Mouse (Mus musculus): ENCODE results near the gene Olfr1489. TPM values are rescaled to one million over a fixed set of nuclear protein-coding genes. Genes with fewer than 3 reads are reported as not detected.

Gene Olfr1489
- polyA plus RNA-seq (2012; rRNA removed), result not detected in 2 replicates

GRCm38 (mm10) chr19:13631321-13631720 is at the start of gene Olfr1489:
Gene Olfr1489, plus strand, starts transcription at chr19:13631621.

GRCm38 (mm10) chr19:13583211-13583610 is 48.2 kb upstream of the Olfr1489 start, which contains the start of gene Olfr1484:
Gene Olfr1484, plus strand, starts transcription at chr19:13583511.

GRCm38 (mm10) chr19:13617075-13617474 is 14.3 kb upstream of the Olfr1489 start, which contains the start of gene Olfr1487:
Gene Olfr1487, plus strand, starts transcription at chr19:13617375.

GRCm38 (mm10) chr19:13650791-13651190 is 19.4 kb downstream of the Olfr1489 start, which contains the start of gene Olfr1490:
Gene Olfr1490, plus strand, starts transcription at chr19:13651091.

Other genes starting within 250 kb of the Olfr1489 start
- not detected in 2 replicates for gene Olfr1469, start 223.8 kb upstream of the Olfr1489 start, polyA plus RNA-seq (2012; rRNA removed)
- not detected in 2 replicates for gene Olfr1471, start 188.2 kb upstream of the Olfr1489 start, polyA plus RNA-seq (2012; rRNA removed)
- gene Olfr1472, start 175.5 kb upstream of the Olfr1489 start, polyA plus RNA-seq (2012; rRNA removed), result not detected in 2 replicates
- gene Olfr1474, start 162.1 kb upstream of the Olfr1489 start, polyA plus RNA-seq (2012; rRNA removed), result not detected in 2 replicates
- not detected in 2 replicates for gene Olfr1475, start 151.4 kb upstream of the Olfr1489 start, polyA plus RNA-seq (2012; rRNA removed)
- not detected in 2 replicates for gene Olfr1477, start 131.1 kb upstream of the Olfr1489 start, polyA plus RNA-seq (2012; rRNA removed)
- gene Olfr1480, start 103.7 kb upstream of the Olfr1489 start, polyA plus RNA-seq (2012; rRNA removed), result not detected in 2 replicates
- not detected in 2 replicates for gene Olfr1484, start 48.1 kb upstream of the Olfr1489 start, polyA plus RNA-seq (2012; rRNA removed)
- gene Olfr1487, start 14.2 kb upstream of the Olfr1489 start, polyA plus RNA-seq (2012; rRNA removed), result not detected in 2 replicates
- gene Olfr1490, start 19.5 kb downstream of the Olfr1489 start, polyA plus RNA-seq (2012; rRNA removed), result not detected in 2 replicates
- not detected in 2 replicates for gene Olfr1491, start 65.6 kb downstream of the Olfr1489 start, polyA plus RNA-seq (2012; rRNA removed)
- gene Olfr1493-ps1, start 91.7 kb downstream of the Olfr1489 start, polyA plus RNA-seq (2012; rRNA removed), result not detected in 2 replicates
- gene Olfr1494, start 108.1 kb downstream of the Olfr1489 start, polyA plus RNA-seq (2012; rRNA removed), result not detected in 2 replicates
- not detected in 2 replicates for gene Olfr1495, start 133.0 kb downstream of the Olfr1489 start, polyA plus RNA-seq (2012; rRNA removed)
- not detected in 2 replicates for gene Olfr1496, start 146.3 kb downstream of the Olfr1489 start, polyA plus RNA-seq (2012; rRNA removed)
- gene Olfr1497, start 166.6 kb downstream of the Olfr1489 start, polyA plus RNA-seq (2012; rRNA removed), result not detected in 2 replicates
- not detected in 2 replicates for gene Olfr1499, start 187.8 kb downstream of the Olfr1489 start, polyA plus RNA-seq (2012; rRNA removed)
- gene Olfr1500, start 198.9 kb downstream of the Olfr1489 start, polyA plus RNA-seq (2012; rRNA removed), result not detected in 2 replicates
- not detected in 2 replicates for gene Olfr1501, start 219.1 kb downstream of the Olfr1489 start, polyA plus RNA-seq (2012; rRNA removed)
- not detected in 2 replicates for gene Olfr1502, start 230.2 kb downstream of the Olfr1489 start, polyA plus RNA-seq (2012; rRNA removed)

Data from central nervous system, embryonic 18 days (tissue).